Mouse (Mus musculus) myocyte (in vitro differentiated cells): ENCODE measurements around the gene Thap4.

Experiments used
- CEBPB ChIP-seq: IDR thresholded peaks from 2 replicates; pipeline ENCODE4 v1.6.1; 2011; ENCODE audit warnings: mild to moderate bottlenecking, moderate library complexity; ENCODE audit not compliant: poor library complexity, insufficient read depth, severe bottlenecking
- MYOD1 ChIP-seq, 3 experiments: IDR thresholded peaks; one replicate each; pipeline ENCODE4 v1.6.1; 2011; ENCODE audit warnings: control low read depth in 2 of 3, low read depth in 2 of 3, mild to moderate bottlenecking in 2 of 3, moderate library complexity in 1 of 3; ENCODE audit not compliant: insufficient read length in 2 of 3, control insufficient read depth in 1 of 3
- USF1 ChIP-seq: IDR thresholded peaks from one replicate; pipeline ENCODE4 v1.6.1; 2011; ENCODE audit warnings: low read depth, mild to moderate bottlenecking, control low read depth, moderate library complexity

DNA sequence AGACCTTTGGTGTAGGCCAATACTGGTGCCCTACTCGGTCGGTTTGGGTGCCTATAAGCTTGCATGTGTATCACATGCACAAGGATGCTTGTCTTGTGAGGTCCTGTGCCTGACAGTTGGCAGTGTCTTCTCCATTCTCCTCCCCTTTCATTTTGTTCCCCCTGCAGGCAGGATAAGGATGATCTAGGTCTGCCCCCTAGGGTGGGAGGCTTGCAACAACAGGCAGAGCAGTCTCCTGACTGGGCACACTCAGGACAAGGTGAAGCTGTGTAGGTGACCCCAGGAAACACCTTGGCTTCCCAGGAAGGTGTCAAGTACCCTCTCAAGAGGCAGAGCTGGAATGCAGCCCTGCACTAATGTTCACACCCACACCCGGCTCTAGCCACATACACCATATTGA is 27.7 kb downstream of the Thap4 start:
- TF ChIP-seq USF1 (no peak), MYOD1 (IDR thresholded peaks at IDR 0.05; ENCODE audit: control insufficient read depth in 1 of 3, insufficient read length in 2 of 3, low read depth in 2 of 3) (no peak), CEBPB (no peak)
